Mouse (Mus musculus): ENCODE measurements around the gene Sptb. TPM values are rescaled to one million over a fixed set of nuclear protein-coding genes. Genes with fewer than 3 reads are reported as not detected.
A peak's percentile ranks its signal among the peaks of the same experiment; 100 is the strongest.

Gene Sptb
- polyA plus RNA-seq, 1 experiment from 2014 or later, result 5.4 TPM

DNA sequence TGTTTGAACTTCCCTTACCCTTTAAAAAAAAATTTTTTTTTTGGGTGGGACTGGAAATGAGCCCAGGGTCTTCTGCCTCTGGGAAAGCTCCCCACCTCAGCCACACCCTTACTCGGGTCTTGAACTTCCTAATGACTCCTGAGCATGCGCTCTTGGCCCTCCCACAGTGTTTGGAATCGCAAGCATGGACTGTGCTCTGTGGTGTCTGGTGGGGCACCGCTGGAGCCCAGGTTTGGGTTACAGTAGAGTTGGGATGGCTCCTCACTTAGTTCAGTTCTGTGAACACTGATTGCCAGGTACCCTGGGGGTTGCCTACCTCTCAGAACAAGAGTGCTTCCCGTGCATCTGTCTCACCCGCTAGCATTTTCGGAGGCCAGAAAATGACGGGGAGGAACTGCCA is 168.9 kb downstream of the Sptb start:
- H3K36me3 ChIP-seq (replicated peaks), result no peaks in the 10 kb centered on the region
- peaks cover 21% of the 10 kb centered on the region for H3K27me3 ChIP-seq (ENCODE audit: poor library complexity, severe bottlenecking)
- no peaks in the 10 kb centered on the region; the same call in 1 of the 2 replicates for H3K9me3 ChIP-seq
- no peak for DNase-seq (ENCODE audit: extremely low spot score, low spot score)
- no peak overlapping the region for H3K4me3 ChIP-seq
- peaks cover 20% of the 10 kb centered on the region for H3K4me1 ChIP-seq
- no peak overlapping the region for H3K27ac ChIP-seq
- WGBS, result 44% methylated on average over 8 of the region's 8 CpGs

DNA sequence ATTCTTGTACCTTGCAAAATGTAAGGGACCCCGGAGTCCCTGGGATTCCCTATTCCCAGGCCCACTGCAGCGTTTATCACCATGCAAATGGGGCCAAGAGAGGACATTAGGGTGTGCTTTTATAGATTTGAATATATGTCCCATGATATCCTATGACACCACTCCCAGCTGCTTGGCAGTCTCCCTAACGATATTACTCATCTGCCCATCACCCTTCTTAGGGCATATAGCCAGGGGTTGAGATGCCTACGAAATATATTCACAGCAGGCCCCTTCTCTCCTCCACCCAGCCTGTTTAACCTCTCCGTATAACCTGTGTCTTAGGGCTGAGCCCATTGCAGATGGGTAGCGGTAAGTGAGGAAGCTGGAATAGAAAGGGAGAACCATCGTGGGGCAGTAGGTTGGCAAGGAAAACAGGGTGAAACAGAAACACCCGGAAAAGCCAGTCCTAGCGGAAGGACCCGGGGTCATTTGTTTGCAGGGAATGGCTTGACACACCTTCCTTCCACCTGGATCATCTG is 169.6 kb downstream of the Sptb start:
- Histone ChIP-seq H3K4me1 (peaks cover 17% of the 10 kb centered on the region), H3K27me3 (ENCODE audit: poor library complexity, severe bottlenecking) (peaks cover 21% of the 10 kb centered on the region), H3K9me3 (no peaks in the 10 kb centered on the region; the same call in 1 of the 2 replicates), H3K27ac (no peak overlapping the region), H3K4me3 (no peak overlapping the region), H3K36me3 (replicated peaks) (no peaks in the 10 kb centered on the region)
- DNase-seq (ENCODE audit: extremely low spot score, low spot score), result no peak
- WGBS, result 81% methylated on average over 10 of the region's 10 CpGs

- H3K9me3 ChIP-seq, result no peaks in the 10 kb centered on the region; the same call in 1 of the 2 replicates
- H3K36me3 ChIP-seq (replicated peaks), result no peaks in the 10 kb centered on the region
- H3K27me3 ChIP-seq (ENCODE audit: poor library complexity, severe bottlenecking), result peaks cover 21% of the 10 kb centered on the region
- no peak overlapping the region for H3K27ac ChIP-seq
- DNase-seq (ENCODE audit: extremely low spot score, low spot score), result no peak
- no peak overlapping the region for H3K4me3 ChIP-seq
- WGBS, result 92% methylated on average over 3 of the region's 3 CpGs
- H3K4me1 ChIP-seq, result peaks cover 19% of the 10 kb centered on the region
Measured at GRCm38 (mm10) chr12:76540169-76540568, 170.2 kb downstream of the Sptb start.

- no peaks in the 10 kb centered on the region; the same call in 1 of the 2 replicates for H3K9me3 ChIP-seq
- 88% methylated on average over 8 of the region's 8 CpGs for WGBS
- no peak overlapping the region for H3K4me3 ChIP-seq
- DNase-seq (ENCODE audit: extremely low spot score, low spot score), result no peak
- no peaks in the 10 kb centered on the region for H3K36me3 ChIP-seq (replicated peaks)
- peaks cover 45% of the 10 kb centered on the region for H3K4me1 ChIP-seq
- peaks cover 43% of the 10 kb centered on the region for H3K27me3 ChIP-seq (ENCODE audit: poor library complexity, severe bottlenecking)
- H3K27ac ChIP-seq, result no peak overlapping the region
Measured at GRCm38 (mm10) chr12:76537434-76537833, 172.9 kb downstream of the Sptb start.

DNA sequence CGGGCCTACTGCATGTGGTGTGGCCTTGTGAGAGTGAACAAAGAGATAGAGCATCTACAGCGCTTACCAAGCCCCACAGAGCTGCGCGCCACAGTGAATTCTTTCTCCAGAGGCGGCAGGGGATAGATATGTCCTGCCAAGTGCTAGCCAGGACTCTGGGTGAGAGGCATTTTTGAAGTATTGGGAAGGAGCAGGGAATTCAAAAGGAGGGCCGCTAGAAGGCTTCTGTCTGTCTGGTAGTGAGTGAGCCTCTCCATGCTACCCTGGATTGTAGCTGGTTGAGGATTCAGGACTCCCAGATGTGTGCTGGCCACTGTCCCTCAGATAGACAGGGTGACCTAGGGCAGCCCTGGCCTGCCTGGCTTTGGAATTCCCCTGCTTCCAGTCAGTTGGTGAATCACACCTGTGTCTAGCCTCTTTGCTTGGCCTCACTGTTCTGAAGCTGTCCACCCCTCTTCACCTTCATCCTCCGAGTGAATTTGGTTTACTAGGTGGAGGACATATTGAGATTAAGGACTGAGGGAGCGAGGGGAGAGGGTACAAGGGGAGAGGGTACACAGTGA is 173.7 kb downstream of the Sptb start:
- H3K9me3 ChIP-seq, result no peaks in the 10 kb centered on the region; the same call in 1 of the 2 replicates
- H3K4me3 ChIP-seq, result no peak overlapping the region
- H3K27me3 ChIP-seq (ENCODE audit: poor library complexity, severe bottlenecking), result peaks cover 51% of the 10 kb centered on the region
- no peak overlapping the region for H3K27ac ChIP-seq
- no peaks in the 10 kb centered on the region for H3K36me3 ChIP-seq (replicated peaks)
- 82% methylated on average over 8 of the region's 8 CpGs for WGBS
- H3K4me1 ChIP-seq, result peaks cover 48% of the 10 kb centered on the region
- no peak for DNase-seq (ENCODE audit: extremely low spot score, low spot score)

GRCm38 (mm10) chr12:76535471-76535900 is 174.9 kb downstream of the Sptb start:
- Histone ChIP-seq H3K4me3 (no peak overlapping the region), H3K4me1 (peaks cover 45% of the 10 kb centered on the region), H3K27me3 (ENCODE audit: poor library complexity, severe bottlenecking) (peaks cover 62% of the 10 kb centered on the region), H3K36me3 (replicated peaks) (no peaks in the 10 kb centered on the region), H3K27ac (no peak overlapping the region), H3K9me3 (no peaks in the 10 kb centered on the region; the same call in 1 of the 2 replicates)
- 46% methylated on average over 9 of the region's 9 CpGs for WGBS
- no peak for DNase-seq (ENCODE audit: extremely low spot score, low spot score)

GRCm38 (mm10) chr12:76534641-76535283 is 175.6 kb downstream of the Sptb start:
- Histone ChIP-seq H3K4me1 (peaks cover 45% of the 10 kb centered on the region), H3K36me3 (replicated peaks) (no peaks in the 10 kb centered on the region), H3K27me3 (ENCODE audit: poor library complexity, severe bottlenecking) (peaks cover 70% of the 10 kb centered on the region), H3K9me3 (no peaks in the 10 kb centered on the region; the same call in 1 of the 2 replicates), H3K27ac (no peak overlapping the region), H3K4me3 (peak overlapping the region; percentile 77)
- 20% methylated on average over 9 of the region's 9 CpGs for WGBS
- DNase-seq (ENCODE audit: extremely low spot score, low spot score), result peak; percentile 26

DNA sequence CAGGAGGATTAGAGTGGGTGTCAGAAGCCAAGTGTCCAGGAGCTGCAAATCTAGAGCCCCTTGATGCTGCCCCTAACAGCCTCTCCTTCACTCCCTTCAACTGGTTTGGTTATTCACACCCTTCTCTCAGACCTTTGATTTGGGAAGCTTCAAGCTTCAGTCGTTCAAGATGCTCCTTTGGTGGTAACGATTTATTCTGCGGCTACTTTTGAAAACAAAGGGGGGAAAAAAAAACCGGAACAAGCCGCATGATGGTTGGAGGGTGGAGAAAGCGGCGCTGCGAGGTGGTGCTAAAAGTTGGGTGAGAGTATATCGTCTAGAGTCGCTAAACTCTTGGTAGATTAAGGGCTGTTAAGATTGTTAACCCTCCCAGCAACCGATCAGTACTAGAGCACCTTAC is 176.1 kb downstream of the Sptb start:
- Histone ChIP-seq H3K27ac (peak overlapping the region; percentile 86; the same call in 1 of the 2 replicates), H3K4me3 (peak overlapping the region; percentile 77), H3K4me1 (peaks cover 45% of the 10 kb centered on the region), H3K36me3 (replicated peaks) (no peaks in the 10 kb centered on the region), H3K9me3 (no peaks in the 10 kb centered on the region), H3K27me3 (ENCODE audit: poor library complexity, severe bottlenecking) (peaks cover 75% of the 10 kb centered on the region)
- DNase-seq (ENCODE audit: extremely low spot score, low spot score), result no peak
- 2% methylated on average over 11 of the region's 11 CpGs for WGBS

GRCm38 (mm10) chr12:76533377-76534222 is 176.7 kb downstream of the Sptb start:
- no peaks in the 10 kb centered on the region for H3K9me3 ChIP-seq
- peak overlapping the region; percentile 86 for H3K27ac ChIP-seq
- peak; percentile 80 for DNase-seq (ENCODE audit: extremely low spot score, low spot score)
- peaks cover 80% of the 10 kb centered on the region for H3K27me3 ChIP-seq (ENCODE audit: poor library complexity, severe bottlenecking)
- H3K4me3 ChIP-seq, result peak overlapping the region; percentile 77
- H3K36me3 ChIP-seq (replicated peaks), result no peaks in the 10 kb centered on the region
- under 1% methylated on average over 73 of the region's 74 CpGs for WGBS
- H3K4me1 ChIP-seq, result peaks cover 45% of the 10 kb centered on the region

- WGBS, result under 1% methylated on average over 31 of the region's 31 CpGs
- no peak for DNase-seq (ENCODE audit: extremely low spot score, low spot score)
- Histone ChIP-seq H3K4me1 (peaks cover 45% of the 10 kb centered on the region), H3K27ac (peak overlapping the region; percentile 86), H3K27me3 (ENCODE audit: poor library complexity, severe bottlenecking) (peaks cover 85% of the 10 kb centered on the region), H3K9me3 (no peaks in the 10 kb centered on the region), H3K36me3 (replicated peaks) (no peaks in the 10 kb centered on the region), H3K4me3 (peak overlapping the region; percentile 77)
Measured at GRCm38 (mm10) chr12:76532926-76533376, 177.4 kb downstream of the Sptb start.

DNA sequence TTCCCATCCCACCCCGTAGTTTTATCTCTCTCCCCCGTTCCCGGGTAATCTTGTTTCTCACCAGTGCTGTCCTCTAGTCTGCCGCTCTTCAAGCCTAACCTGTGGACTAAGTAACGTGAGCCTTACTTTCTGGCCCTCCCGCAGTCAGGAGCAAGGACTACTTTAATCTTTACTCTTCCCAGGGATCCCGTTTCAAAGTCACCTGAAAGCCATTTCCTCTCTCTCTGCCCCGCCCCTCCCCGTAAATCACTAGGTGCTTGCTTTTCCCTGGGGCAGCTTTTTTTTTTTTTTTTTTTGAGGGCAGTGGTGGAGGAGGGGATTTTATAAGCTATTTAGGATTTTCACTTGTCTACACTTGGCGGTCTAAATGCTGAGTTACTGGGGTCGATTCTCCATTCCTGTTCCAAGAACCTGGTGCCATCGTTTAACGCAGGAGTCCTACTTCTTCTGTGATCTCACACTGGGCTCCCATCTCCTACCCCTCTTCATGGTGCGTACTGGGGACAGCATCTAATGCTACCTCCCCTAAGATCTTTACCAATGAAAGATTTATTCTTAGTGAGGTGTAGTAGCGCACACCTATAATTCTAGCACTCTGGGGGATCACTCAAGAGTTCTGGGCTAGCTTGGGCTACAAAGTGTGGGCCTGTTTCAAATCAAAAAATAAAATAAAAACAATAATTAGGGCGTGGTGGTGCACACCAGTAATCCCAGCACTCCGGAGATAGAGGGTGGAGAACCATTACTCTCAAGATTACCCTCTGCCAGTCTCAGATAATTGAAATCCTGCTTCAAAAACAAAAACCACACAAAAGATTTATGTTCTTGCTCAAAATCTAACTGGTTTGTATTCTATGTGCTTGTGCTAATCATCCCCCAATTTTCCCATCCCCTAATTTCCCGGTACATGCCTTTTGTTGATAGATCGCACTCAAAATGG is 178.1 kb downstream of the Sptb start:
- Histone ChIP-seq H3K36me3 (replicated peaks) (no peaks in the 10 kb centered on the region), H3K27me3 (ENCODE audit: poor library complexity, severe bottlenecking) (peaks cover 85% of the 10 kb centered on the region), H3K4me3 (peak overlapping the region; percentile 77), H3K4me1 (peaks cover 45% of the 10 kb centered on the region), H3K27ac (no peak overlapping the region), H3K9me3 (no peaks in the 10 kb centered on the region)
- DNase-seq (ENCODE audit: extremely low spot score, low spot score), result no peak
- WGBS, result 1% methylated on average over 19 of the region's 19 CpGs
